In genomic region chr15:60537191-60537590, GRCm38 (mm10) we compare ENCODE assay signal across 24 mouse cellular contexts.
DNase-seq lines count a peak whose midpoint lies in the region; ATAC-seq lines count a peak whose summit lies in the region.
"Had no signal": no experiment of that assay in that cellular context is flagged by ENCODE, and none has a peak within 500 bp of the region (broad histone marks: within the 10 kb centered on the region; RNA-seq: fewer than 3 reads in every experiment).

No protein-coding gene starts in this region.

- H3K36me3 ChIP-seq in kidney, embryonic 15.5 days: no peaks in the 10 kb centered on the region
- H3K36me3 ChIP-seq: forebrain, embryonic 10.5 days; heart, embryonic 10.5 days; heart, embryonic 13.5 days had no signal

- H3K4me3 ChIP-seq in kidney, embryonic 15.5 days (replicated peaks): no peak overlapping the region
- H3K4me3 ChIP-seq: forebrain, embryonic 10.5 days; forebrain, embryonic 13.5 days; heart, adult 2 months; heart, embryonic 10.5 days; heart, embryonic 13.5 days had no signal

- H3K27me3 ChIP-seq in kidney, embryonic 15.5 days: no peaks in the 10 kb centered on the region
- H3K27me3 ChIP-seq: forebrain, embryonic 13.5 days; heart, embryonic 13.5 days had no signal

- no peaks in the 10 kb centered on the region for H3K4me1 ChIP-seq in kidney, embryonic 15.5 days
- H3K4me1 ChIP-seq: forebrain, embryonic 10.5 days; forebrain, embryonic 13.5 days; heart, embryonic 10.5 days; heart, embryonic 13.5 days had no signal

- no peaks in the 10 kb centered on the region for H3K9me3 ChIP-seq in kidney, embryonic 15.5 days (replicated peaks)
- H3K9me3 ChIP-seq: forebrain, embryonic 10.5 days; forebrain, embryonic 13.5 days; heart, embryonic 10.5 days; heart, embryonic 13.5 days had no signal

- H3K9ac ChIP-seq in kidney, embryonic 15.5 days: no peak overlapping the region
- H3K9ac ChIP-seq: forebrain, embryonic 13.5 days; heart, embryonic 13.5 days; hindbrain, embryonic 14.5 days had no signal

- DNase-seq in cerebellum, postnatal 10 days: peak; percentile 27 to 53
- DNase-seq in kidney, adult 9 months: peak; percentile 20
- peak; percentile 4 to 57 for DNase-seq in kidney, postnatal 36 days
- no peak for DNase-seq in kidney, adult 18-20 months
- peak; percentile 5 for DNase-seq in right cerebral cortex, postnatal 4 days
- no peak for DNase-seq in right cerebral cortex, postnatal 14 days
- DNase-seq: adrenal gland, adult 8-10 months; adrenal gland, postnatal 25 days; cerebellum, adult 18-20 months; cerebellum, adult 9-11 months; gastrocnemius, postnatal 10 days; gastrocnemius, postnatal 36 days; heart, adult 2 months; heart, postnatal 14 days; heart, postnatal 4 days had no signal

- ATAC-seq in cerebellum, adult (ENCODE audit: insufficient number of reproducible peaks, low FRiP score, low TSS enrichment): no peak
- no peak for ATAC-seq in kidney, embryonic 15.5 days (replicated peaks; ENCODE audit: low FRiP score)
- ATAC-seq: activated CD4-positive, CD25-positive, alpha-beta regulatory T cell, adult 4 months; forebrain, embryonic 13.5 days; forebrain, embryonic 16.5 days had no signal

- H3K4me2 ChIP-seq in kidney, embryonic 15.5 days: no peak overlapping the region
- H3K4me2 ChIP-seq: forebrain, embryonic 13.5 days; heart, embryonic 13.5 days; hindbrain, embryonic 14.5 days had no signal

- no peak overlapping the region for H3K27ac ChIP-seq in kidney, embryonic 15.5 days
- H3K27ac ChIP-seq: forebrain, embryonic 10.5 days; forebrain, embryonic 13.5 days; heart, adult 2 months; heart, embryonic 10.5 days; heart, embryonic 13.5 days; hindbrain, embryonic 14.5 days had no signal

- 78% methylated on average over 4 of the region's 4 CpGs for WGBS in kidney, embryonic 15.5 days

Comparison
In these comparisons a context has a peak if more than half of its experiments do, and no peak if none do; other contexts are left out.
1. DNase-seq: peak in cerebellum, postnatal 10 days (2 of 2), kidney, adult 9 months (single experiment), kidney, postnatal 36 days (2 of 2) and right cerebral cortex, postnatal 4 days (single experiment); none in kidney, adult 18-20 months (single experiment) and right cerebral cortex, postnatal 14 days (single experiment).